Mouse (Mus musculus): ENCODE results near the gene Emilin3.

Gene Emilin3

GRCm38 (mm10) chr2:160872890-160873382 is 39.2 kb downstream of the Emilin3 start, which contains the start of gene Zhx3:
Gene Zhx3 (minus strand): TSS chr2:160872998.
- peak; percentile 80 to 88 for DNase-seq (ENCODE audit: low spot score in 2 of 2)

- DNase-seq (ENCODE audit: low spot score in 2 of 2): peak; percentile 72 to 87
Observed at GRCm38 (mm10) chr2:160872395-160872794, 39.7 kb downstream of the Emilin3 start.

- no peak for DNase-seq (ENCODE audit: low spot score in 2 of 2)
Observed at GRCm38 (mm10) chr2:160871310-160871709, 40.8 kb downstream of the Emilin3 start.

DNA sequence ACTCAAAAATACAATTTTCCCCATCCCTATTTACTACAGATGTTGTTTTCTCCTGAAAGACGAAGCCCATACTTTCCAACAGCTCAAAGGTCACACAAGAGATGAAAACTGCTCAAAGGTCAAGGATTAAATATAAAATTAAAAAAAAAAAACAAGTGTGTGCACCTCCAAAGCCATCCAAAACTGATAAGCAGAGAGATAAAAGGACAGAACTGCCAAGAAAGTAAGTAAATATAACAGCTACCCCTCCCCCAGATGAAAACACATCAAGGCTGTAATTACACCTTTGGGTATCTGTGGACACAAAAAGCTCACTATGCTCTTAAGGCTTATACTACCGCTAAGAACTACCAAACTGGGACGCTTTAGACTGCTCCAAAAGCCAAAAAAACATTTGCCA is 42.7 kb downstream of the Emilin3 start:
- DNase-seq (ENCODE audit: low spot score in 2 of 2): no peak

DNA sequence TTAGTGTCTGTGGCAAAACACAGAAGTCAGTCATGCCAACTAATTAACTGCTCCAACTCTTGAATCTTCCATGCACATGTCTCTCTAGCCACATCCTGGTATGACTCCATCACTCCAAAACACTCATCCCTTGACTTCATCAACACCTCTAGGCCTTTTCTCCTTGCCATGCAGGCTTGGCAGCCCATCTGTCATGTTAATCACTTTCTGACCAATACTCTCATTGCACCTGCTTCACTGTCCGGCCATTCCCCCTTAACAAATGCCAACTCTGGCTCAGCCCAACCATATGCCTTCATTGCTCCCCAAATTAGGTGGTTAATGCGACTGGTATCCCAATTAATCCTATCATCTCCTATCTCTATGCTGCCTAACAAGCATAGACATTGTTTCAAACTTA is 46.9 kb downstream of the Emilin3 start:
- DNase-seq (ENCODE audit: low spot score in 2 of 2): no peak

- no peak for DNase-seq (ENCODE audit: low spot score in 2 of 2)
Observed at GRCm38 (mm10) chr2:160864112-160864511, 48.0 kb downstream of the Emilin3 start.

DNA sequence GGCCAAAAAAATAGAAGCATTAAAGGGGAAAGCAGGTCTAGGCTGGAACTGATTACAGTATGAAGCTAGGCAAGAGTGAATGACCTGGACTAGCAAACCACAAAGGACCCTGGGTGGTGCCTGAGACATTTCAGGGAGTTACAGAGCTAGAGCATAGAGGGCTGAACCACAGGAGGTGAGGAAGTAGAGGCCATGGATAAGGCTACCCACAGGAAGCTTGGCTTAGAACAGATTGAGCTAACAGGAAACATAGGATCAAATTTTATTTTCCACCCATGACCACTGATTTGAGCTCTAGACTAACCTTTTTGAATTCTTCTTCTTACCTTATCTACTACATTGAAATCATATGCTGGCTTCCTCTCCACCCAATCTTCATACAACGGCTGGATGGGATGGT is 51.8 kb downstream of the Emilin3 start:
- DNase-seq (ENCODE audit: low spot score in 2 of 2): no peak
